Mouse (Mus musculus) liver, embryonic 11.5 days (tissue): Measurements from ENCODE around the gene Metap2. TPM values are rescaled to one million over a fixed set of nuclear protein-coding genes. Genes with fewer than 3 reads are reported as not detected.
"Not testable (repeated sequence)": the region's sequence is repeated elsewhere in the genome, so short reads cannot be mapped to it uniquely, and the experiment has no call there.

ENCODE experiments used
- ATAC-seq: fragments of 200-750 bp; cut with Nextera tagmentation; replicated peaks from 2 replicates; pipeline ENCODE4 v1.8.0; 2017; ENCODE audit warnings: moderate number of reproducible peaks, mild to moderate bottlenecking, moderate TSS enrichment, moderate library complexity; ENCODE audit not compliant: low FRiP score
- DNase-seq: peaks from one replicate; pipeline ENCODE4 v3.0.0-alpha.2; 2017; ENCODE audit warnings: low spot score
- H3K27ac ChIP-seq: fragments of 300-500 bp; sonication (generic); 2 replicates; pipeline ENCODE4 v1.5.1; 2014; ENCODE audit warnings: mild to moderate bottlenecking, low read depth, low read length, control low read depth
- H3K27me3 ChIP-seq: fragments of 300-500 bp; sonication (generic); replicated peaks from 2 replicates; pipeline ENCODE4 v1.6.1; 2014; ENCODE audit warnings: low read length, mixed read lengths; ENCODE audit not compliant: control insufficient read depth, insufficient read depth
- H3K36me3 ChIP-seq: fragments of 300-500 bp; sonication (generic); 2 replicates; pipeline ENCODE4 v1.6.1; 2014; ENCODE audit warnings: mild to moderate bottlenecking, low read length, moderate library complexity, mixed read lengths; ENCODE audit not compliant: control insufficient read depth, insufficient read depth
- H3K4me1 ChIP-seq: fragments of 300-500 bp; sonication (generic); replicated peaks from 2 replicates; pipeline ENCODE4 v1.6.1; 2014; ENCODE audit warnings: low read length, mixed read lengths; ENCODE audit not compliant: control insufficient read depth, insufficient read depth
- H3K4me2 ChIP-seq: fragments of 300-500 bp; sonication (generic); 2 replicates; pipeline ENCODE4 v1.6.1; 2014; ENCODE audit warnings: mild to moderate bottlenecking, control low read depth, moderate library complexity
- H3K4me3 ChIP-seq: fragments of 300-500 bp; sonication (generic); 2 replicates; pipeline ENCODE4 v1.5.1; 2014; ENCODE audit warnings: low read depth, low read length, control low read depth
- H3K9ac ChIP-seq: fragments of 300-500 bp; sonication (generic); 2 replicates; pipeline ENCODE4 v1.6.1; 2014; ENCODE audit warnings: low read depth, low read length, control low read depth
- H3K9me3 ChIP-seq: fragments of 300-500 bp; sonication (generic); 2 replicates; pipeline ENCODE4 v1.6.1; 2016; ENCODE audit warnings: low read length, inconsistent platforms, mixed read lengths; ENCODE audit not compliant: control insufficient read depth
- WGBS: fragments of 180-500 bp; shearing (Covaris S2); extraction: QIAGEN DNeasy Blood & Tissue Kit; methylation state at CpG from one replicate; pipeline ENCODE4 v1.1.7; 2014; 5-methylcytosine and 5-hydroxymethylcytosine counted together
- polyA plus RNA-seq: library from polyadenylated mRNA; unstranded; fragments of >200 nt; fragmentation: Nextera tagmentation; extraction: Ambion mirVana; gene quantifications from 2 replicates; pipeline ENCODE4 v1.2.1, GENCODE M21; 2014

Gene Metap2
- polyA plus RNA-seq, 1 experiment from 2014 or later = 397 TPM

GRCm38 (mm10) chr10:93855126-93855525 lies 41.8 kb downstream of the Metap2 start:
- no peak for ATAC-seq
- DNase-seq = no peak
- Histone ChIP-seq H3K9ac (no peak overlapping the region), H3K4me1 (no peaks in the 10 kb centered on the region), H3K4me3 (no peak overlapping the region), H3K9me3 (no peaks in the 10 kb centered on the region), H3K4me2 (no peak overlapping the region), H3K36me3 (peaks cover 6% of the 10 kb centered on the region), H3K27ac (no peak overlapping the region), H3K27me3 (no peaks in the 10 kb centered on the region)
- WGBS = 79% methylated on average over 9 of the region's 9 CpGs

DNA sequence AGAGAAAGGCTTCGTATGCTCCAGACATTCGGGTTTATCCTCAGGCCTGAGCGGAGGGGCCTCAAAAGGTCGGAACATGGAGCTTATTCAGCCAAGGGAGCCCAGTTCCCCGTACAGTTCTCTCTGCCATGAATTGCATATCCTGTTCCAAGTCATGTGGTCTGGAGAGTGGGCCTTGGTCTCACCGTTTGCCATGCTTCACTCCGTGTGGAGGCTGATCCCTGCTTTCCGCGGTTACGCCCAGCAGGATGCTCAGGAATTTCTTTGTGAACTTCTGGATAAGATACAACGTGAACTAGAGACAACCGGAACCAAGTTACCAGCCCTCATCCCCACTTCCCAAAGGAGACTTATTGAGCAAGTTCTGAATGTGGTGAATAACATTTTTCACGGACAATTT lies 50.2 kb downstream of the Metap2 start:
- Histone ChIP-seq H3K9me3 (no peaks in the 10 kb centered on the region; the same call in none of the 2 replicates), H3K4me3 (no peak overlapping the region), H3K4me2 (no peak overlapping the region), H3K36me3 (peaks cover 2% of the 10 kb centered on the region; the same call in 1 of the 2 replicates), H3K27me3 (no peaks in the 10 kb centered on the region), H3K27ac (no peak overlapping the region), H3K4me1 (no peaks in the 10 kb centered on the region), H3K9ac (no peak overlapping the region)
- DNase-seq (no peak), ATAC-seq (no peak)
- 93% methylated on average over 13 of the region's 13 CpGs for WGBS

- DNase-seq, ATAC-seq, H3K36me3 ChIP-seq, H3K4me3 ChIP-seq, H3K27ac ChIP-seq, H3K9me3 ChIP-seq, H3K9ac ChIP-seq: not testable (repeated sequence)
- Histone ChIP-seq H3K27me3 (peaks cover 30% of the 10 kb centered on the region), H3K4me1 (peaks cover 11% of the 10 kb centered on the region), H3K4me2 (peak overlapping the region; percentile 99)
- WGBS = 81% methylated on average over 7 of the region's 7 CpGs
These were observed 61.8 kb downstream of the Metap2 start for GRCm38 (mm10) chr10:93835115-93835514.

DNA sequence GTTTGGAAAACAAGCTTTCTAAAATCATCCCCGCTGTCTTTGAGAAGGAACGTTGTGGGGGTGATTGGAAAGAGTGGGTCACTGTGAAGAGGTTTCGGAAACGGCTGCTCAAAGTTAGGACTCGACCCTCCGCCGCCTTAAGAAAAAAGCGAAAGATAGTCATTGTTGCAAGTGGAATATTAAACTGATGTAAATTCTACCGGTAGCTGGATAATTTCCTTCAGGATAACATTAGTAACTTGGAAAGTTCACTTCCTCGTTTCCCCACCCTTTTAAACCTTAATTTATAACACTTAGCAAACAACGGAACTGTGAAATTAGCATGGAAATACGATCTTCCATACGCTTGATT lies 62.5 kb downstream of the Metap2 start:
- WGBS = 10% methylated on average over 13 of the region's 13 CpGs
- Histone ChIP-seq H3K4me2 (peak overlapping the region; percentile 99), H3K4me1 (peaks cover 11% of the 10 kb centered on the region), H3K27me3 (peaks cover 30% of the 10 kb centered on the region), H3K27ac (no peak overlapping the region), H3K4me3 (peak overlapping the region; percentile 87), H3K36me3 (no peaks in the 10 kb centered on the region), H3K9me3 (no peaks in the 10 kb centered on the region), H3K9ac (peak overlapping the region; percentile 80)
- ATAC-seq = no peak
- no peak for DNase-seq

GRCm38 (mm10) chr10:93833699-93834393 lies 63.0 kb downstream of the Metap2 start:
- no peak overlapping the region for H3K27ac ChIP-seq
- peak; percentile 92 for DNase-seq
- H3K9ac ChIP-seq = peak overlapping the region; percentile 80
- H3K27me3 ChIP-seq = peaks cover 30% of the 10 kb centered on the region
- H3K36me3 ChIP-seq = no peaks in the 10 kb centered on the region
- peak overlapping the region; percentile 87 for H3K4me3 ChIP-seq
- no peaks in the 10 kb centered on the region for H3K9me3 ChIP-seq
- H3K4me1 ChIP-seq = peaks cover 11% of the 10 kb centered on the region
- peak; percentile 93 for ATAC-seq
- under 1% methylated on average over 75 of the region's 75 CpGs for WGBS
- peak overlapping the region; percentile 99 for H3K4me2 ChIP-seq

- Histone ChIP-seq H3K9ac (peak overlapping the region; percentile 80; the same call in 1 of the 2 replicates), H3K27me3 (peaks cover 30% of the 10 kb centered on the region), H3K36me3 (no peaks in the 10 kb centered on the region), H3K4me3 (peak overlapping the region; percentile 87), H3K9me3 (no peaks in the 10 kb centered on the region), H3K27ac (no peak overlapping the region), H3K4me1 (peaks cover 11% of the 10 kb centered on the region), H3K4me2 (peak overlapping the region; percentile 99)
- no peak for ATAC-seq
- WGBS = 4% methylated on average over 16 of the region's 16 CpGs
- no peak for DNase-seq
These were observed 63.6 kb downstream of the Metap2 start for GRCm38 (mm10) chr10:93833370-93833698.

- H3K4me1 ChIP-seq = peaks cover 11% of the 10 kb centered on the region
- H3K27me3 ChIP-seq = peaks cover 30% of the 10 kb centered on the region
- peak overlapping the region; percentile 99 for H3K4me2 ChIP-seq
- WGBS = 37% methylated on average over 9 of the region's 9 CpGs
- H3K27ac ChIP-seq = no peak overlapping the region
- H3K4me3 ChIP-seq = peak overlapping the region; percentile 87; the same call in 1 of the 2 replicates
- no peak for DNase-seq
- H3K9me3 ChIP-seq = no peaks in the 10 kb centered on the region
- no peaks in the 10 kb centered on the region for H3K36me3 ChIP-seq
- ATAC-seq = no peak
- no peak overlapping the region for H3K9ac ChIP-seq
These were observed 64.1 kb downstream of the Metap2 start for GRCm38 (mm10) chr10:93832811-93833210.

DNA sequence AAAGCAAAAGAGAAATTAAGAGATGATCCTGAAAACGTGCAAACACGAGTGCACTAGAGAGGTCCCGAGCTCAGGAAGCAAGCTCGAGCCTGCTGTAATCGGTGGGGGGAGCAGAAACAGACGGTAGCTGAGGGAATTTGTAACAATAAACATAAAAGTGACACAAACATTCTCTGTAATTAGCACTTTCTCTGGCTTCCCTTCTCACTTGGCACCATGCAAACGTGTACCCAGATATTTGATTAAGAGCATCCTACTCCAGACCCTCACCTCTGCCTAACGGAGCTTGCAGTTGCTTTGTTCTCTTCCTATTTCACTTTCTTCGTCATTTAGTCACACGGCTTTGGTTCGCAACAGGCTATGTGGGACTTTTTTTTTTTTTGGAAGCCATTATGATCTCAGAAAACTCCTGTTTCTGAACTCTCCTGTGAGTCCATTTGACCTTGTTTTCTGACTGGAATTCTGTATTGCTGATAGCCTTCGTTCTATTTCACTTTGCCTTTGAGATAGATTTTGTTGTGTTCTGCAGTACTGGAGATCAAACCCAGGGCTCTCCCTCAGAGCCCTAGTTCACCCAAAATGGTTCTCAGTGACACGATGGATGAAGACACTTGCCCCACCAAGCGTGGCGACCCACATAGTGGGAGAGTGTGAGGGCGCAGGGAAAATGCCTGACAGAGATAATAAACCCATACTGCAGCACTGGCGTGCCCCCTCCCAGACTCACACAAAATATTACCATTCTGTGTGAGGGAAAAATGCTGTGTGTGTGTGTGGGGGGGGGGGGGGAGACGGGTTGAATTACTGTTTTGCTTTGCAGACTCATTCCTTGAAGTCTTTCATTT lies 64.9 kb downstream of the Metap2 start:
- DNase-seq = no peak
- peaks cover 30% of the 10 kb centered on the region for H3K27me3 ChIP-seq
- H3K36me3 ChIP-seq = no peaks in the 10 kb centered on the region
- no peak overlapping the region for H3K27ac ChIP-seq
- 4% methylated on average over 18 of the region's 18 CpGs for WGBS
- peak overlapping the region; percentile 34 for H3K4me3 ChIP-seq
- H3K9ac ChIP-seq = peak overlapping the region; percentile 46; the same call in 1 of the 2 replicates
- H3K4me1 ChIP-seq = peaks cover 11% of the 10 kb centered on the region
- ATAC-seq = no peak
- no peaks in the 10 kb centered on the region for H3K9me3 ChIP-seq
- H3K4me2 ChIP-seq = peak overlapping the region; percentile 64
